Mouse (Mus musculus): ENCODE results near the gene Hdgfl3. TPM values are rescaled to one million over a fixed set of nuclear protein-coding genes. Genes with fewer than 3 reads are reported as not detected.
"Not testable (repeated sequence)": the region's sequence is repeated elsewhere in the genome, so short reads cannot be mapped to it uniquely, and the experiment has no call there.

Hdgfl3 gene
- polyA plus RNA-seq, 2 experiments, result 17.9 to 21.3 TPM

DNA sequence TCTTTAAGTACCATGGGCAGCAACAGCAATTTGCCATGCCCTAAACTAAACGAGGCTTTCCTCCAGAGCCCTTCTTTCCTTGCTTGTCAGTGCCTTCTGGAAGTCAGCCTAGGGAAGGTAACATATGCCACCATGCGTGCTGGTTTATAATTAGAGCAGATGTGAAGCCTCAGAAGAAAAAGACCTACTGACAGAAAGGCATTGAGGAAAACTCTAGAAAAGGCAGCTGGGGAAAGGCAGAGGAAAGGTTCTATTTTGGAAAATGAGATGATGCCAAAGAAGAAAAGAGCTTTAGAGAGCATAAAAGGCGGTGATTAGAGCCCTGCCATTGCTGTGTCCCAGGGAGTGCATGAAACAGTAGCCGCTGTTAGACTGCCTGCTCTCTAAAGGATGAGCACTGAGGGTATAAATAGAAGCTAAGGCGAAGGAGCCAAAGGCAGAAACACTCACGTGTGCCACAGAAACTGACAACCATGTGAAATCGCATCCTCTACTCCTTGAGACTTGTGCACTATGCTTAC lies 93.6 kb downstream of the Hdgfl3 start:
- H3K36me3 ChIP-seq (ENCODE audit: control insufficient read depth, insufficient read depth, low read length), result no peaks in the 10 kb centered on the region
- DNase-seq (ENCODE audit: low spot score), result no peak
- no peak for TF ChIP-seq POLR2A (IDR thresholded peaks at IDR 0.05; ENCODE audit: borderline replicate concordance, extremely low read depth, insufficient read depth, insufficient read length)
- H3K27ac ChIP-seq (replicated peaks; ENCODE audit: low read depth, low read length), result no peak overlapping the region
- WGBS, result 71% methylated on average over 7 of the region's 7 CpGs
- H3K9me3 ChIP-seq (ENCODE audit: control insufficient read depth, low read length), result no peaks in the 10 kb centered on the region
- no peak for ATAC-seq (ENCODE audit: low FRiP score, low read depth)
- H3K27me3 ChIP-seq (ENCODE audit: control insufficient read depth, insufficient read depth, low read length), result no peaks in the 10 kb centered on the region
- no peaks in the 10 kb centered on the region for H3K4me1 ChIP-seq (ENCODE audit: control insufficient read depth, insufficient read depth, low read length)
- H3K4me2 ChIP-seq (replicated peaks; ENCODE audit: low read depth, low read length, severe bottlenecking), result no peak overlapping the region
- no peak overlapping the region for H3K4me3 ChIP-seq (replicated peaks; ENCODE audit: low read length)
- H3K9ac ChIP-seq (ENCODE audit: low read depth, low read length, severe bottlenecking), result no peak overlapping the region

DNA sequence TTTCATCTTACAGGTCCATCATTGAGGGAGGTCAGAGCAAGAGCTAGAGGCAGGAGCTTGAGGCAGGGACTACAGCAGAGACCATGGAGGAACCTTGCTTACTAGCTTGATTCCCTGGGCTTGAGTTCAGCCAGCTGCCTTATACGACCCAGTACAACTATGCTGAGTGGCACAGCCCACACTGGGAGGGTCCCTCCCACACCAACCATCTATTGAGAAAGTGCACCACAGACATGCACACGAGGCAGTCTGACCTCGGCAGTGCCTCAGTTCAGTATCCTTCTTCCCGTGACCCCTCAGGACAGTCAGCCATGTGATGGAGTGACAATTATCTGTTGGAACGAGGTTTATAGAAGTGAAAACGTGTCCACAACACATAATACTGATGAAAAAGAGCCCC lies 94.5 kb downstream of the Hdgfl3 start:
- TF ChIP-seq POLR2A (IDR thresholded peaks at IDR 0.05; ENCODE audit: borderline replicate concordance, extremely low read depth, insufficient read depth, insufficient read length), result no peak
- WGBS, result 67% methylated on average over 6 of the region's 6 CpGs
- ATAC-seq (ENCODE audit: low FRiP score, low read depth) (no peak), DNase-seq (ENCODE audit: low spot score) (no peak)
- Histone ChIP-seq H3K4me3 (replicated peaks; ENCODE audit: low read length) (no peak overlapping the region), H3K36me3 (ENCODE audit: control insufficient read depth, insufficient read depth, low read length) (no peaks in the 10 kb centered on the region), H3K27ac (replicated peaks; ENCODE audit: low read depth, low read length) (no peak overlapping the region), H3K27me3 (ENCODE audit: control insufficient read depth, insufficient read depth, low read length) (no peaks in the 10 kb centered on the region), H3K9me3 (ENCODE audit: control insufficient read depth, low read length) (no peaks in the 10 kb centered on the region), H3K4me2 (replicated peaks; ENCODE audit: low read depth, low read length, severe bottlenecking) (no peak overlapping the region), H3K9ac (ENCODE audit: low read depth, low read length, severe bottlenecking) (no peak overlapping the region), H3K4me1 (ENCODE audit: control insufficient read depth, insufficient read depth, low read length) (no peaks in the 10 kb centered on the region)

DNA sequence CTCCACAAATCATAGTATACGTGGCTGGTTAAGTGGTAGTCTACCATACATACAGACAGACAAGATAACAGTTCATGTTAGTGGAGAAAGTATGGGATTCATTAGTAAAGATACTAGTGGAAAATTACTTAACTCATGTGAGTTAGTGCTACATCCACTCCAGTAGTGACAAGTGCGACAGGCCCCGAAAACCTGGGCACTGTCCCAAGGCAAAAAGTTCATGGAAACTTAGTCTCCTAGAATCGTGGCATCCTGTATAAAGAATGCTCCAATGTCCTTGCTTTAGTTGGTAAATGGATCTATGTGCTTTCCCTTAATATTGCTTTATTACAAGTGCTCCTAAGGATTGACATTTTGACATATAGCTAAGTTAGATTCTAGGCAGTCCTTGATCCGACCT lies 96.5 kb downstream of the Hdgfl3 start:
- H3K9me3 ChIP-seq (ENCODE audit: control insufficient read depth, low read length); H3K4me2 ChIP-seq (replicated peaks; ENCODE audit: low read depth, low read length, severe bottlenecking); H3K4me1 ChIP-seq (ENCODE audit: control insufficient read depth, insufficient read depth, low read length); H3K4me3 ChIP-seq (replicated peaks; ENCODE audit: low read length); H3K27ac ChIP-seq (replicated peaks; ENCODE audit: low read depth, low read length); ATAC-seq (ENCODE audit: low FRiP score, low read depth); H3K27me3 ChIP-seq (ENCODE audit: control insufficient read depth, insufficient read depth, low read length); H3K9ac ChIP-seq (ENCODE audit: low read depth, low read length, severe bottlenecking); H3K36me3 ChIP-seq (ENCODE audit: control insufficient read depth, insufficient read depth, low read length); DNase-seq (ENCODE audit: low spot score): not testable (repeated sequence)
- 85% methylated on average over 5 of the region's 5 CpGs for whole genome bisulfite sequencing

DNA sequence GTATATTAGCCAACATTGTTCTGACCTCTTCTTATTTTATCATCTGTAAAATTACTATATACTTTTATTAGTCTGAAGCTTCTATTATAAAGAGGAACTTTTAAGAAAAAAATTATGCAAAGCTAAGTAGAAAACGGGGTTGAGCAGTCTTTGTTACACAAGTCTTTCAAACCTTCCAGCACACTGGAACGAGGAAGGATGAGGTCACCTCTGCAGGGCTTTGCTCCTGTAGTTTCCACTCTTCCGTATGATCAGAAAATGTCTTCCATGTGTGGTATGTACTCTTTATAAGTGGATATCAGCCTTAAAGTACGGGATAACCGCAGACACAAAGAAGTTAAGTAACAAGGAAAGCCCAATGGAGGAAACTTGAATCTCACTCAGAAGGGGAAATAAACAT lies 98.8 kb downstream of the Hdgfl3 start:
- no peaks in the 10 kb centered on the region for H3K4me1 ChIP-seq (ENCODE audit: control insufficient read depth, insufficient read depth, low read length)
- H3K36me3 ChIP-seq (ENCODE audit: control insufficient read depth, insufficient read depth, low read length), result no peaks in the 10 kb centered on the region
- no peak overlapping the region for H3K9ac ChIP-seq (ENCODE audit: low read depth, low read length, severe bottlenecking)
- no peak overlapping the region for H3K4me3 ChIP-seq (replicated peaks; ENCODE audit: low read length)
- H3K9me3 ChIP-seq (ENCODE audit: control insufficient read depth, low read length), result no peaks in the 10 kb centered on the region
- 70% methylated on average over 5 of the region's 5 CpGs for WGBS
- TF ChIP-seq POLR2A (IDR thresholded peaks at IDR 0.05; ENCODE audit: borderline replicate concordance, extremely low read depth, insufficient read depth, insufficient read length), result no peak
- no peak for DNase-seq (ENCODE audit: low spot score)
- no peaks in the 10 kb centered on the region for H3K27me3 ChIP-seq (ENCODE audit: control insufficient read depth, insufficient read depth, low read length)
- no peak overlapping the region for H3K27ac ChIP-seq (replicated peaks; ENCODE audit: low read depth, low read length)
- no peak for ATAC-seq (ENCODE audit: low FRiP score, low read depth)
- no peak overlapping the region for H3K4me2 ChIP-seq (replicated peaks; ENCODE audit: low read depth, low read length, severe bottlenecking)

- no peak for ATAC-seq (ENCODE audit: low FRiP score, low read depth)
- Histone ChIP-seq H3K4me2 (replicated peaks; ENCODE audit: low read depth, low read length, severe bottlenecking) (no peak overlapping the region), H3K27ac (replicated peaks; ENCODE audit: low read depth, low read length) (no peak overlapping the region), H3K4me1 (ENCODE audit: control insufficient read depth, insufficient read depth, low read length) (no peaks in the 10 kb centered on the region), H3K9ac (ENCODE audit: low read depth, low read length, severe bottlenecking) (no peak overlapping the region), H3K36me3 (ENCODE audit: control insufficient read depth, insufficient read depth, low read length) (no peaks in the 10 kb centered on the region), H3K9me3 (ENCODE audit: control insufficient read depth, low read length) (no peaks in the 10 kb centered on the region), H3K4me3 (replicated peaks; ENCODE audit: low read length) (no peak overlapping the region), H3K27me3 (ENCODE audit: control insufficient read depth, insufficient read depth, low read length) (no peaks in the 10 kb centered on the region)
- no peak for DNase-seq (ENCODE audit: low spot score)
- no peak for TF ChIP-seq POLR2A (IDR thresholded peaks at IDR 0.05; ENCODE audit: borderline replicate concordance, extremely low read depth, insufficient read depth, insufficient read length)
These were observed 99.4 kb downstream of the Hdgfl3 start for GRCm38 (mm10) chr7:81834847-81835246.

Other genes with a start within 250 kb of the Hdgfl3 start
- gene Homer2, start 226.9 kb downstream of the Hdgfl3 start, polyA plus RNA-seq (2012; rRNA removed), result 15.3 and 15.5 TPM in 2 replicates
- 25.8 and 29.6 TPM in 2 replicates for gene Homer2, start 226.9 kb downstream of the Hdgfl3 start, polyA plus RNA-seq (2014; fragmentation: Nextera tagmentation; extraction: Ambion mirVana)
- gene Ramac, start 171.5 kb downstream of the Hdgfl3 start, polyA plus RNA-seq (2012; rRNA removed), result 38.8 and 46.8 TPM in 2 replicates
- 103 TPM in 2 replicates for gene Ramac, start 171.5 kb downstream of the Hdgfl3 start, polyA plus RNA-seq (2014; fragmentation: Nextera tagmentation; extraction: Ambion mirVana)
- gene 3110040N11Rik, start 145.0 kb downstream of the Hdgfl3 start, polyA plus RNA-seq (2012; rRNA removed), result 41.3 and 52.9 TPM in 2 replicates
- 54.7 and 63.5 TPM in 2 replicates for gene 3110040N11Rik, start 145.0 kb downstream of the Hdgfl3 start, polyA plus RNA-seq (2014; fragmentation: Nextera tagmentation; extraction: Ambion mirVana)
- 48.1 and 62.1 TPM in 2 replicates for gene Btbd1, start 105.0 kb downstream of the Hdgfl3 start, polyA plus RNA-seq (2012; rRNA removed)
- 86.3 and 92.2 TPM in 2 replicates for gene Btbd1, start 105.0 kb downstream of the Hdgfl3 start, polyA plus RNA-seq (2014; fragmentation: Nextera tagmentation; extraction: Ambion mirVana)
- gene Gm10160, start 78.7 kb downstream of the Hdgfl3 start, polyA plus RNA-seq (2012; rRNA removed), result not detected in 2 replicates
- gene Gm10160, start 78.7 kb downstream of the Hdgfl3 start, polyA plus RNA-seq (2014; fragmentation: Nextera tagmentation; extraction: Ambion mirVana), result not detected in 2 replicates
- 49.0 and 56.7 TPM in 2 replicates for gene Tm6sf1, start 75.5 kb downstream of the Hdgfl3 start, polyA plus RNA-seq (2012; rRNA removed)
- gene Tm6sf1, start 75.5 kb downstream of the Hdgfl3 start, polyA plus RNA-seq (2014; fragmentation: Nextera tagmentation; extraction: Ambion mirVana), result 21.2 and 26.6 TPM in 2 replicates
- 1.9 and 2.5 TPM in 2 replicates for gene Bnc1, start 57.8 kb upstream of the Hdgfl3 start, polyA plus RNA-seq (2012; rRNA removed)
- 1.8 and 2.2 TPM in 2 replicates for gene Bnc1, start 57.8 kb upstream of the Hdgfl3 start, polyA plus RNA-seq (2014; fragmentation: Nextera tagmentation; extraction: Ambion mirVana)
- gene Sh3gl3, start 239.4 kb upstream of the Hdgfl3 start, polyA plus RNA-seq (2012; rRNA removed), result 7.5 and 10.5 TPM in 2 replicates
- gene Sh3gl3, start 239.4 kb upstream of the Hdgfl3 start, polyA plus RNA-seq (2014; fragmentation: Nextera tagmentation; extraction: Ambion mirVana), result 15.1 and 16.7 TPM in 2 replicates